In the genomic region with DNA sequence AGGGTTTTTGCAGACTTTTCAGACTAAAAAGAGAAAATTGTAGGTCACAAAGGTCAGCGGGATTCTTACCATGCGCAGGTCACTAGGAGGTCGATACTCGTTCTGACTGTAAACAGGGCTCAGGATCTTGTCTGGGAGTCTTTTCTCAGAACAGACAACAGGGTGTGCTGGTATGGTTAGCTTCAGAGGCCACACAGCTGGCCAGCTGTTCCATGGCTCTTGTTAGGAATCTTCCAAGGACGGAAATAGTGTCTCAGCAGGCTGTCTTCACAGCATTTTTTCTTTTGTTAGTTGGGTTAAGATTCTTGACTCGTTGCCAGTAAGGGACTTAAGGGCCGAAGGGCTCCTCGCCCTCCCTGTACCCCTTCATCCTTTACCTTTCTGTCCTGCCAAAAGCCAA, we compare ENCODE assay signal across 19 mouse cellular contexts.
"Had no signal": no experiment of that assay in that cellular context is flagged by ENCODE, and none has a peak within 500 bp of the region (broad histone marks: within the 10 kb centered on the region; RNA-seq: fewer than 3 reads in every experiment).

No protein-coding gene starts in this region.

- DNase-seq: gastrocnemius, postnatal 14 days; gastrocnemius, postnatal 36 days; heart, adult 11 months; heart, adult 2 months; heart, postnatal 10 days; kidney, adult 18-20 months; kidney, adult 8-10 months; layer of hippocampus, adult 9-11 months; layer of hippocampus, postnatal 36 days; left cerebral cortex, postnatal 4 days had no signal

- H3K4me3 ChIP-seq: heart, adult 2 months; hindbrain, embryonic 13.5 days; hindbrain, embryonic 15.5 days; limb, embryonic 13.5 days; limb, embryonic 15.5 days; liver, embryonic 12.5 days had no signal

- H3K9ac ChIP-seq: hindbrain, embryonic 13.5 days; hindbrain, embryonic 15.5 days; limb, embryonic 13.5 days; limb, embryonic 15.5 days; liver, embryonic 12.5 days; liver, embryonic 14.5 days had no signal

- H3K36me3 ChIP-seq: hindbrain, embryonic 15.5 days; liver, embryonic 12.5 days had no signal

- H3K27me3 ChIP-seq: hindbrain, embryonic 13.5 days; hindbrain, embryonic 15.5 days; limb, embryonic 13.5 days; limb, embryonic 15.5 days had no signal

- H3K4me1 ChIP-seq: liver, embryonic 12.5 days had no signal

- H3K4me2 ChIP-seq: heart, embryonic 11.5 days; hindbrain, embryonic 13.5 days; hindbrain, embryonic 15.5 days; limb, embryonic 13.5 days; limb, embryonic 15.5 days; liver, embryonic 12.5 days had no signal

- H3K9me3 ChIP-seq: hindbrain, embryonic 13.5 days; hindbrain, embryonic 15.5 days; limb, embryonic 13.5 days; limb, embryonic 15.5 days; liver, embryonic 12.5 days had no signal

- ATAC-seq: hindbrain, postnatal 0 days; intestine, embryonic 16.5 days; liver, embryonic 12.5 days had no signal

- H3K27ac ChIP-seq: heart, adult 2 months; hindbrain, embryonic 13.5 days; hindbrain, embryonic 15.5 days; hindbrain, postnatal 0 days; limb, embryonic 13.5 days; limb, embryonic 15.5 days; liver, embryonic 12.5 days; liver, embryonic 14.5 days had no signal
